Mouse (Mus musculus) cerebellum, postnatal 14 days (tissue): ENCODE data around the gene Epb41.

ENCODE experiments used
- DNase-seq, 2 experiments: peaks; one replicate each; pipeline ENCODE4 v3.0.0; 2021; ENCODE audit warnings: mixed read lengths in 2 of 2

The Epb41 gene

GRCm38 (mm10) chr4:131881306-131881705 lies 193.8 kb downstream of the Epb41 start:
- DNase-seq, result no peak

GRCm38 (mm10) chr4:131879692-131880091 lies 195.4 kb downstream of the Epb41 start:
- DNase-seq, result no peak

DNA sequence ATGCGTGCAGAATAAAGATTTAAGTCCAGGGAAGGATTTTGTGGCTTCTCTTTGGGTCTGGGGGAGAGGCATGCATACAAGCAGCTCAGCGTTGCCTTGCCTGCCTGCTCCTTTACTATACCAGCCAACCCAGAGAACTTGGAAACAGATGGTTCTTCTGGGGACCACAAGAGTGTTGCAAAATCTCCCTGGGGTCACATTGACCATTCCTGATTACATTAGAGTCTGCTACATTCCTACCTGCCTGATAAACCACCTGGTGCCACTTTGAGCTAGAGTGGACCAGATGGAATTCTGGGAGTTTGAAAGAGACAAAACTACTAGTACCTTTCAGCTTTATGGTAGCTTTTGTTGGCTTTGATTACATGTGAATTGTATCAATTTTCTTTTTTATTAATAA lies 198.3 kb downstream of the Epb41 start:
- no peak for DNase-seq

DNA sequence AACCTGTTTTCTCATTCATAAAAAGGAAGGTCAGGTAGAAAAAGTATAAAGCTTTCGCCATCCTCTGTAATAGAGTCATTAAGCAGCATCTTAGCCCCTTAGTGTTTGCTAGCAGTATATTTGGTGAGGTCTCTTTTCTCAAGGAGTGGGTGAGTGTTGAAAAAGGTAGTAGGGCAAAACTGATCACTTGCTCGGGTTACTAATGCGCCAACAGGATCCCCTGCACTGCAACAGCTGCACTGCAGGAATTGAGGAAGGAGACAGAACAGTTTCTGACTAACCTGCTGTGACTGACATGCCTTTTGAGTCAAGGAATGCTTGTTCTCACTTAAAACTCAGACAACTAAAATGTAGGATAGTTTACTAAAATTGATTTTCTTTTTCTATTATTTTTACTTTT lies 199.9 kb downstream of the Epb41 start:
- DNase-seq, result no peak

- DNase-seq, result no peak
Measured at GRCm38 (mm10) chr4:131874567-131874966, 200.6 kb downstream of the Epb41 start.

GRCm38 (mm10) chr4:131874169-131874536 lies 201.0 kb downstream of the Epb41 start:
- DNase-seq, result no peak
